Mouse (Mus musculus): Measurements from ENCODE around the gene Ncf4.
"Not testable (repeated sequence)": the region's sequence is repeated elsewhere in the genome, so short reads cannot be mapped to it uniquely, and the experiment has no call there.

The Ncf4 gene

GRCm38 (mm10) chr15:78254751-78255150 is 10.2 kb downstream of the Ncf4 start:
- DNase-seq (ENCODE audit: low spot score), result no peak

- not testable (repeated sequence) for DNase-seq (ENCODE audit: low spot score)
Observed at GRCm38 (mm10) chr15:78256602-78257259, 12.1 kb downstream of the Ncf4 start.

- no peak for DNase-seq (ENCODE audit: low spot score)
Observed at GRCm38 (mm10) chr15:78257326-78258050, 12.9 kb downstream of the Ncf4 start.

DNA sequence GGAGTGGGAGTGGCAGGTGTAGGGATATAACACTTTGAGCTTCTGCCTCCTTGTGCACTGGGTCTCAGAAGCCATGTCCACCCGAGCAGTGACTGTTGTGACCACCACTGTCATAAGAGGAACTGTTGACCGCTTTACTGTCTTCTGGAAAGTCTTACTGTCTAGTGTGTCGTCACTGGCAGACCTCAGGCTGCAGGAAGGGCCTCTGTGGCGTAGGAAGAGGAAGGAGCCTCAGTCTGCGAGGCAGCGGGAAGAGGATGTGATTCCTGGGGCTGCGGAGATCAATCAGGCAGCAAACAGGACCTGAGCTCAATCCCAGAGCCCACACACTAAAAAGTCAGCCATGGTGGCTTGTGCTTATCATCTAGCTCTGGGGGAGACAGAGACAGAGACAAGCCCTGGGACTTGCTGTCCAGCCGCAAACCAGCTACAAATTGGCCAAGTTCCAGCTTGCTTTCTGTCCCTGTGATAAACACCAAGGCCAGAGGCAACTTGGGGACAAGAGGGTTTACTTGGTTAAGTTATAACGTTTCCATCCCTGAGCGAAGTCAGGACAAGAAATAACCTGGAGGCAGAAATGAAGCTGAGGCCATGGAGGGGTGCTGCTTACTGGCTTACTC is 13.8 kb downstream of the Ncf4 start:
- no peak for DNase-seq (ENCODE audit: low spot score)

GRCm38 (mm10) chr15:78260668-78261333 is 16.2 kb downstream of the Ncf4 start:
- DNase-seq (ENCODE audit: low spot score), result no peak

DNA sequence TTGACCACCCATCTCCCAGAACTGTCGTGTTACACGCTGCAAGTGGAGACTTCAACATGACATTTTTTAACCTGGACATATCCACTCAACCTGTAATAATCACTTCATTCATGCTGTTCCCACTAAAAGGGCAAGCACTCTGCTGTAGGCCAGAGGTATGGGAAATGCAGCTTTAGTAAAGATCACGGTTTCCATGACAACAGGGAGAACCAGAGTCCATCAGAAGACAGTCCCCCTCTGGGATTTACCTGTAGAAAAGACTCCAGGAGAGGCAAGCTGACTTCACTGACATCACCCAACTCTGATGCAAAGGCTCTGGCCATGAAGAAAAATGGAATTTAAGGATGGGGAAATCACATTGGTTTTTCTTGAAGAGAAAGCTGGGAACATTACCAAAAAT is 18.7 kb downstream of the Ncf4 start:
- DNase-seq (ENCODE audit: low spot score), result no peak

- DNase-seq (ENCODE audit: low spot score), result no peak
Observed at GRCm38 (mm10) chr15:78267441-78267840, 22.8 kb downstream of the Ncf4 start.

GRCm38 (mm10) chr15:78267865-78268264 is 23.3 kb downstream of the Ncf4 start:
- DNase-seq (ENCODE audit: low spot score), result no peak

DNA sequence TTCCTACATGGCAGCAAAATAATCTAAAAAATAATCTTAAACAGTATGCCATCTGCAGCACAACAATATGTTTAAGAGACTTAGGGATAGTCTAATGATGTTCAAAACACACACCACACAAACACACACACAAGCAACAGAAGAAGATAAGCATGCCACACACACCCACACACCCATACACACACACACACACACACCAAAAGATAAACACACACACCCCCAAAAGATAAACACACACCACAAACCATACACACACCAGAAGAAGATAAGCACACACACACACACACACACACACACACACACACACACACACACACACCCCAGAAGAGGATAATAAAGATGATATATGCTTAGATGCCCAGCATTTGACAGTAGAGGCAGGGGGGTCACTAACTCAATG is 26.6 kb downstream of the Ncf4 start:
- no peak for DNase-seq (ENCODE audit: low spot score)

GRCm38 (mm10) chr15:78278308-78278707 is 33.7 kb downstream of the Ncf4 start:
- DNase-seq (ENCODE audit: low spot score), result no peak

GRCm38 (mm10) chr15:78287941-78288340 is 43.3 kb downstream of the Ncf4 start:
- DNase-seq (ENCODE audit: low spot score), result no peak

GRCm38 (mm10) chr15:78289775-78290174 is 45.2 kb downstream of the Ncf4 start:
- DNase-seq (ENCODE audit: low spot score), result not testable (repeated sequence)

DNA sequence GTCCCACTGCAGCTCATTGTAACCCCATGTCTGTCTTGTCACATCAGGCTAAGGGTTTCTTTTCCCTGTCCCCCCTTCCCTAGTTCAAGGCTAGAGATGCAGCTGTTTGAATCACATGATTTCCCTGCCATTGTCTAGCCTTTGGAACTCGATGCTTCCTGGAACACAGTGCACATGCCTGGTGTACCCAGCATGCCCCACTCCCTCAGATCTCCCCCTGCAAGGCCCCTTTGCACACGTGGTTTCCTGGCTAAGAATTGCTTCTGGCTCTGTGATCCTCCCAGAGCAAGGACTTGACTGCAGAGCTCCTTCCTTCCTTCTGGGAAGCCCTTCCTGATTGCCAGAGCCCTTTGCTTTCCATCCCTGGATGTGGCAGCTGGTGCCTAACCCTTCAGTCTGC is 48.6 kb downstream of the Ncf4 start:
- DNase-seq (ENCODE audit: low spot score), result not testable (repeated sequence)

GRCm38 (mm10) chr15:78293716-78294115 is 49.1 kb downstream of the Ncf4 start:
- DNase-seq (ENCODE audit: low spot score), result no peak

DNA sequence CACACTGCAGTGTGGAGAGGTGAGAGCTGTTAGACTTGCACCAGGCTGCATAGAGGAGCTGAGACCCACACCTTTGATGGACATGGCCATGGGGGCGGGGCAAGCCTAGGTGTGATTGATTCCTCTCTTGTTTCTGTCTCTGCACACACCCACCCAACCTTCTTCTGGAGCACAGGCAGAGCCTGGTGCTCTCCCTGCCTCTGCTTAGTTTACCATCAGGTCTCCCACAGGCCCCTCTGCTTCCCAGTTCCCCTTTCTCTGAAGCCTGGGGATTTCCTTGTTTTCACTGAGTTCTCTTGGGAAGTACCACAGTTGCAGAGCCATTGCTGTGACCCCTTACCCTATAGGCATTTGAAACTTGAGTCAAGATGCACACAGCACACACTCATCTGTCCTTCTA is 54.0 kb downstream of the Ncf4 start:
- DNase-seq (ENCODE audit: low spot score), result no peak

- DNase-seq (ENCODE audit: low spot score), result no peak
Observed at GRCm38 (mm10) chr15:78299641-78300040, 55.0 kb downstream of the Ncf4 start.

DNA sequence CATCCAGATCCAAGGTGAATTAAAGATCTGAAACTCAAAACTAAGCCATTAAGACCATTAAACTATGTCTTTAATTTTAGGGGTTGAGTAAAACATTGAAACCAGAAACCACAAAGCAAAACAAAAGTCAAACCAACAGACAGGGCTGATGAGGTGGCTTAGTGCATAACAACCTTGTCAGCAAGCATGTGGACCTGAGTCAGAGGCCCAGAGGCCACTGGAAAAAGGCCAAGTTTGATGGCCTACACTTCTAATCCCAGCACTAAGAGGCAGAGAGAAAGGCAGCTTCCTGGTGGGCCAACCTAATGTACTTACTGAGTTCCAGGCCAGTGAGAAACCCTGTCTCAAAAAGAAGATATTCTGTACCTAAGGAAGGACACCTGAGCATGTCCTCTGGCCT is 56.2 kb downstream of the Ncf4 start:
- no peak for DNase-seq (ENCODE audit: low spot score)

DNA sequence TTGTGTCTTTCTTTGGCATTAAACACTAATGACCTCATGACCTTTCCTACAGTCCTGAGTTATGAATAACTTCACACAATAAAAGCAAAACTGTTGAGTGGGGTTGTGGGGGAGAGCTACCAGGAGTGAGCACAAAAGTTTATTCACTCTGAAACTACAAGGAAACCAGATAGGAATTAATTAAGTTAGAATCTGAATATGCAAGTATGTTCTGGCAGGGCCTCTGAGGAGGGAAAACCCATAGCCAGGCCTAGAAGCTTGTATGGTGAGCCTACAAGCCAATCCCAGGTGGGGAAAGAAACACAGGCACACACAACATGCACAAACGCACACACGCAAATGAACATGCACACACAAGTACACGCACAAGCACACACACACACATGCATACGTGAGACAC is 58.1 kb downstream of the Ncf4 start:
- DNase-seq (ENCODE audit: low spot score), result no peak

DNA sequence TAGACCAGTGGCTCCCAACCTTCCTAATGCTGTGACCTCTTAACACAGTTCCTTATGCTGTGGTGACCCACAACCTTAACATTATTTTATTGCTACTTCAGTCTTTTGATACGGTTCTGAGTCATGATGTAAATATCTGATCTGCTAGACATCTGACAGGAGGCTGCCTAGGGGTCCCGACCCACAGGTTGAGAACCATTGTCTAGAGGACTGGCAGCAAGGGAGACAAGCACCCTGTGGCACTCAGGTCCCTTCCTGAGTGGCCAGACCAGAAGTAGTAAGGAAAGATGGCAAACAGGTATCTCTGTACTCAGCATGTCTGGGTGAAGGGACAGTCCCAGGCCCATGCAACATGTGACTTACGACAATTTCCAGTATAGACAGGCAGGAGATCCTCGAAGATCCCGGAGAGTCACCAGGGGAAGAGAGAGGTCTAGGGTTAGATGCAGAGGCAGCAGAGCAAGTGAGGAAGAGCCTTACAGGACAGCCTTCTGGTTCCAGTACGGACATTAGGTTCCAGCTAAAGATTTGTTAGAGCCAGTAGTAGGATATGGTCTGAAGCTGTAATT is 59.1 kb downstream of the Ncf4 start:
- DNase-seq (ENCODE audit: low spot score), result no peak

- no peak for DNase-seq (ENCODE audit: low spot score)
Observed at GRCm38 (mm10) chr15:78305341-78305933, 60.8 kb downstream of the Ncf4 start, which contains the start of gene Csf2rb2. Csf2rb2 (minus strand) TSS chr15:78305721.

- no peak for DNase-seq (ENCODE audit: low spot score)
Observed at GRCm38 (mm10) chr15:78309865-78310264, 65.3 kb downstream of the Ncf4 start.

- no peak for DNase-seq (ENCODE audit: low spot score)
Observed at GRCm38 (mm10) chr15:78310971-78311370, 66.4 kb downstream of the Ncf4 start.

Measured in ovary, adult 18-20 months (tissue).